Mouse (Mus musculus): Measurements from ENCODE around the gene Mpc2.

Mpc2 gene

GRCm38 (mm10) chr1:165460360-165460800 lies at the start of gene Mpc2, which contains the start of gene Dcaf6:
Mpc2 (plus strand) TSS chr1:165460637.
Dcaf6 (minus strand) TSS chr1:165460475.
- peak; percentile 100 for DNase-seq (ENCODE audit: low spot score)

GRCm38 (mm10) chr1:165421357-165421915 lies 39.0 kb upstream of the Mpc2 start:
- DNase-seq (ENCODE audit: low spot score): no peak

GRCm38 (mm10) chr1:165426254-165426653 lies 34.2 kb upstream of the Mpc2 start:
- DNase-seq (ENCODE audit: low spot score): no peak

DNA sequence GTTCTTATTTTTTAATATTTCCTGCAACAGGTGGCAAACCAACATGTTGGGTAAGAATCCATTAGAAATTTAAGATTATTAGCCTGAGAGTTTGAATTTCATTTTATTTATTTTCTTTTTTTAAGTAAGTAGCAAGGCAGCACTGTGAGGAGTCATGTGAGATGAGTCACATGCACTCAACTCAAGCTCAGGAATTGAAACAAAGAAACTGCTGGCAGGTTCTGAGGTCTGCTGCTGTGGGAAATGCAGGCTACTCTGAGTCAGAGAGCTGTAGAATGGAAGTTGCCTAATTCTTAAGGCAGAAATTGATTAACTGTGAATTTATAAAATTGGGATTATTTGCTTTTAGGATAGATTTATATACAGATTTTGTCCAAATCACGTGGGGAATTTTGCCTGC lies 27.6 kb upstream of the Mpc2 start:
- DNase-seq (ENCODE audit: low spot score): no peak

DNA sequence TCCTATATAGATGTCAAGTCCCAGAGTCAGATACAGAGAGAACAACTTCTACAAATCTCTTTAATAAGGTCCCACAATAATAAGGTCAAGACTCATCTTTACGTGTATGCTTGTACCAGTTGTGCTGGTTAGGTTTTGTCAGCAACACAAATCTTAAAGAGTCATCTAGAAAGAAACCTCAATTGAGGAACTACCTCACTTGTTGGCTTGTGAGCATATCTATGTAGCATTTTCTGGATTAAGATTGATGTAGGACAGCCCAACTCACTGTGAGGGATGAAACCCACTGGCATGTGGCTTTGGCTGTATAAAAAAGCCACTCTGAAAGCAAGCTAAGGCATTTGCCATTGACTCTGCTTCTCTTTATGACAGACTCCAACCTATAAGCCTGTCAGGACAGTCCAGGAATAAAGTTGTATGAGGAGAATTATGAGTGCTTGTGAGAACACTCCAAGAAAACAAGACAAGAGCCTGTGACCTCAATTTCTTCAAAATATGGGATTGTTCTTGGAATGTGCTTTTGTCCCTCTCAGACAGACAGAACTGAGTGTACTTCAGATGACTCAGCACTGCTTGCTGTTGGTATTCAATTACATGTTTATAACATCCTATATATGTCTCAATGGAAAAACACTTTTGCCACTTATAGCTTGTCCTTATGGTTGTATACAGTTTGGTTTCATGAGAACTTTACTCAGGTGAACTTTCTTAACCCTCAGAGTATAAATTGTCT lies 22.0 kb upstream of the Mpc2 start:
- DNase-seq (ENCODE audit: low spot score): no peak

DNA sequence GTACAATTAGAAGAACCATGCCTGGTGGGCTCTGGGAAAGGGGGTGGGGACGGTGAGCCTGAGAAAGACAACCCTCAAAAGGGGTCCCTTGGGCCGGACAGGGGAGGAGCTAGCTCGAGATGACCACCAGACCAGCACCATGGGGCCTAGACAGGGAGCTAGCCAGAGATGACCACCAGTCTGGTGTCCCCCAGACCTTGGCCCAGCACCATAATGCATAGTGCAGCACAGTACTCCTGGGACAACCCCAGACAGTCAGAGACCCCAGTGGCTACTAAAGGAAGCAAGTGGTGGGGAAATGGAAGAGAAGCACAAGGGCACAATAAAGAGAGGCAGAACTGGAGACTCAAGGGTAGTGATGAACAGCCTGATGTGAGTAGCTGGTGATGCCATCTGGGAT lies 19.6 kb upstream of the Mpc2 start:
- no peak for DNase-seq (ENCODE audit: low spot score)

GRCm38 (mm10) chr1:165441201-165441600 lies 19.2 kb upstream of the Mpc2 start:
- DNase-seq (ENCODE audit: low spot score): no peak

DNA sequence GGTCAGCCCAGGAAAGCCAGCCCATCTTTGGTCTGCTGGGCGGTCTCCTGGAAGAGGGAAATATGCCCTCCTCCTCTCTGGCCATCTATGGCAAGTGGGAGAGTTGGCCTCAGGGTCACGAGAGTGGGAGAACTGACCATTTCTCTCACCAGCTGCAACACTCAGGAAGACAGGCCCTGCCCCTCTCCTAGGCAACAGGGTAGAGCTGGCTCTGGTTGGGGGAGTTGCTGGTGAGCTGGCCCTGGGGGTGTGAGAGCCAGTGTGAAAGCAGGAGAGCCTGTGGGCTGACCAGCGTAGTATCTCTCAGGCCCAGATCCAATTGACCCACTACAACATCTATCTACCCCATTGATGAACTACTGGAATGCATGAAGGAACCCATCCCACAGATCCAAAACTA lies 18.7 kb upstream of the Mpc2 start:
- DNase-seq (ENCODE audit: low spot score): no peak

GRCm38 (mm10) chr1:165459041-165459502 lies 1.4 kb upstream of the Mpc2 start:
- no peak for DNase-seq (ENCODE audit: low spot score)

DNA sequence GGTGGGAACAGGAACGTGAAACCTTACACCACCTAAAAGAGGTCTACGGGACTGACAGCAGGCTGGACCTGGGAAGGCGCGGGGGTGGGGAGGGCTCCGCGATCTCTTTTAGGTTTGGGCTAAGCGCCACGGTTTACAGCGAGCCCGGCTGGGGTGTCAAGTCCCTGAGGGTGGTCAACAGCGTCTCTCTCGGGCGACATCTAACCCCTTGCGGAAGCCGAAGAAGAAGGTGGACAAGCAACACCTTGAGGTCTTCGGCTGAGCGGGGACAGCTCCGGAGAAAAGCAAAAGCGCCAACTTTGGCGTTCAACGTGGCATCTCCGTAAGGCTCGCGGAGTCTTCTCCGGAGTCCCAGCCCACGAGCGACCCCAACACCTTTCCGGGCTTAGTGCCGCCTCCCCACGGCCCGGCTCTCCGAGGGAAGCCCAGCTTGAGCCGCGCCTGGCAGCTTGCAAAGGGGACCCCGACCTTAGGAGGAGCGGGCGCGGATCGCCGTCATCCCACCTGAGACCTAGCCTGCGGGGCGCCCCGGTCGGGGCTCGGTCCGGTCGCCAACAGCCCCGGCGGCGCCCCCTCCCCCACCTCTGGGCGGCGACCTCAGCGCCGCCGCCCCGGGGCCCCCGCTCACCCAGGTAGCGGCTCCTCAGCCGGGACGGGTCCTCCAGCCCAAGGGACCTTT lies 795 bp upstream of the Mpc2 start:
- DNase-seq (ENCODE audit: low spot score): peak; percentile 38

- DNase-seq (ENCODE audit: low spot score): peak; percentile 95
Measured at GRCm38 (mm10) chr1:165460801-165461377, 452 bp downstream of the Mpc2 start.

DNA sequence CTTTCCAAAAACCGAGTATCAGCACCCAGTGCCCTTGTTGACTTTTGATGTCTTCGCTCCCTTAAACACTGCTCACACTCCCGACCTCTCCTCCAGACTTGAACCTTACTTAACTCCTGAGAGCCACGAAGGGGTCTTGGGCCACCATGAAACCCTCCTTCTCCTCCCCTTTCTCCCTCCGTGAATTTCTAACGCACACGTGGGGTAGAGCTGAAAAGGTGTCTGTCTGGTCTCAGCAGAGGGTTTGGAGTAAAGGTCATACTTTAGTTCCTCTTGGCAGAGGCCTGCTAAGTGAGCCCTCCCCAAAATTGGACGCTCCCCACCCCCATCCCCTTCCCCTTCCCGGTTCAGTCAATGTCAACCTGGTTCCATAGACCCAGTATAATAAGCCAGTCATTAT lies 1.2 kb downstream of the Mpc2 start:
- DNase-seq (ENCODE audit: low spot score): no peak

GRCm38 (mm10) chr1:165462861-165463260 lies 2.4 kb downstream of the Mpc2 start:
- no peak for DNase-seq (ENCODE audit: low spot score)

GRCm38 (mm10) chr1:165464574-165464973 lies 4.1 kb downstream of the Mpc2 start:
- DNase-seq (ENCODE audit: low spot score): no peak

DNA sequence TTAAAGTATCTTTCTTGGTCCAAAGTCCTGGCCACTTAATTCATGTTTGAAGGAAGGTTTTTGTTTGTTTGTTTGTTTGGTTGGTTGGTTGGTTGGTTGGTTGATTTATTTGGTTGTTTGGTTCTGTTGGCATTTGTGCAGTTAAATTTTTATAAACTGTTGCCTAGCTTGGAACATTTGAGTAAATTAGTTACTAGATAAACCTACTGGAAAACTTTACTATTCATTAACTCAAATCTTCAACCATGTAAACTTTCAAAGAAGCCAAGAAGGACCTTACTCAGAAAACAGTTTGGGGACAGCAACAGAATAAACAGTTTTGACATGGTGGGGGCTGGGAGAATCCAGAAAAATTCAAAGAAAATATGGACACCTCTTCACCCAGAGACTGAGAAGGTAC lies 8.5 kb downstream of the Mpc2 start:
- DNase-seq (ENCODE audit: low spot score): no peak

DNA sequence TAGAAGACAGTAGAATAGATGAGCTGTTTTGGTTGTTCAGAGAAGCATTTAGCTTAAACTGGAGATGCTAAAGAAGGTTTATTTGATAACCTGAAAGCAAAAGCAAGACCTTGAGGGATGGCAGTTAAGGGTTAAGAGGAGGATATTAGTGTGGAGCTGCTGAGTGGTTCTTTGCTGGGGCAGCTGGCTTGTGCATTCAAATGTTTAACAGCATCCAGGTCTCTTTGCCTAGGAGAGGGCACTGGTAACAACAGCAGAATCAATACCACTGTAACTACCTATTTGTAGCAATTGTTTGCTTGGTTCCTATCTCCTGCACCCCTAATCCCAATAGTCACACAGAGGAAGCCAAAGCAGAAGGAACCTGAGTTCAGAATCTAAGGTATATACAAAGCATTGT lies 9.3 kb downstream of the Mpc2 start:
- DNase-seq (ENCODE audit: low spot score): no peak

DNA sequence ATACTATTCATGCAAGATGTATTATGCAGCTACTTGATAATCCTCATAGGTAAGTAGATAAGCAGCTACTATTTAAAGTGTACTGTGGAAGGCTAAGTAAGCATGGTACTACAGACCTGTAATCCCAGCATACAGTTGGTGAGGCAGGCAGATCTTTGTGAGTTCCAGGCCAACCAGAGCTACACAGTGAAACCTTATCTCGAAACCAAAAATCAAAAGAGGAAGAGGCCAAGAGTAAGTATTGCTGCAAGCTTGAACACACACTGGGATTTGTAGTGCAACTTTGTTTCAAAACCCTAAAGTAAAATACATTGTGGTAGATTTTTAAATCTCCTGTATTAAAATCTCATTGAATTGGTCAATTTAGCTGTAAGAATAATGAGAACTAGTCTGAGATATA lies 11.1 kb downstream of the Mpc2 start:
- DNase-seq (ENCODE audit: low spot score): no peak

GRCm38 (mm10) chr1:165484688-165485233 lies 24.3 kb downstream of the Mpc2 start, which contains the start of gene Adcy10:
Adcy10 (plus strand) TSS chr1:165485183.
- no peak for DNase-seq (ENCODE audit: low spot score)

DNA sequence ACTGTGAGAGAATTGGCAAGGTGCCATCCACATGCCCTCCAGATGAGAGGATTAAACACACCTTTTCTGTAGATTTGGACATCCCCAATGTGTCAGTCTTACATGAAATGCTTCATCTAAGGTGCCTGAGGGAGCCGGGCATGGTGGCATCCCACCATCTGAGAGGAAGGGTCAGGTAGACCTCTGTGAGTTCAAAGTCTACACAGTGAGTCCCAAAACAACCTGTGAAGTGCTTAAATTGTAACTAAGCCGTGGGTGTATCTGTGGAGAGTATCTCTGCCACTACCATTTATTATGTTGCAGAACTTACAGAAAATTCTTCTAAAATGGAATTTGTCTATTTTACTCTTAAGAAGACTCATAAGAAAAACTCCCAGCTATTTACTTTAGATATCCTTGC lies 25.7 kb downstream of the Mpc2 start:
- no peak for DNase-seq (ENCODE audit: low spot score)

GRCm38 (mm10) chr1:165489197-165489596 lies 28.8 kb downstream of the Mpc2 start:
- DNase-seq (ENCODE audit: low spot score): no peak

GRCm38 (mm10) chr1:165498856-165499255 lies 38.4 kb downstream of the Mpc2 start:
- DNase-seq (ENCODE audit: low spot score): peak; percentile 11

GRCm38 (mm10) chr1:165503307-165504024 lies 43.0 kb downstream of the Mpc2 start:
- peak; percentile 21 for DNase-seq (ENCODE audit: low spot score)

Data from ovary, postnatal 14 days (tissue).